Mouse (Mus musculus) bone marrow macrophage, adult 2 months (primary cell): Measurements from ENCODE around the gene Kdm4c.
"Not testable (repeated sequence)": the region's sequence is repeated elsewhere in the genome, so short reads cannot be mapped to it uniquely, and the experiment has no call there.

Experiments
- CTCF ChIP-seq: IDR thresholded peaks from 2 replicates; pipeline ENCODE4 v1.5.1; 2012; ENCODE audit warnings: low read depth, mild to moderate bottlenecking, low read length, moderate library complexity
- POLR2A ChIP-seq: IDR thresholded peaks from 2 replicates; pipeline ENCODE4 v1.6.1; 2012; ENCODE audit warnings: mild to moderate bottlenecking, low read depth, low read length, borderline replicate concordance

- not testable (repeated sequence) for TF ChIP-seq CTCF, POLR2A
Observed at GRCm38 (mm10) chr4:74401617-74402313, 159.5 kb downstream of the Kdm4c start.
